Mouse (Mus musculus) left cerebral cortex, postnatal 4 days (tissue): ENCODE measurements around the gene Hoxa3. TPM values are rescaled to one million over a fixed set of nuclear protein-coding genes. Genes with fewer than 3 reads are reported as not detected.

ENCODE experiments used
- DNase-seq: peaks from one replicate; pipeline ENCODE4 v3.0.0-alpha.2; 2022
- intact Hi-C: fragments of 180-260 bp; cut with DNase I; formaldehyde crosslinking; loops from one replicate; pipeline ENCODE4 v1.15.1; 2025
- total RNA-seq, 2 experiments: library from RNA; stranded (reverse); gene quantifications; 2 replicates each; pipeline ENCODE4 v1.2.3; 2021

Gene Hoxa3
- total RNA-seq, 2 experiments from 2014 or later = not detected

- DNase-seq = no peak
- intact Hi-C loops = no loop called here
Observed at GRCm38 (mm10) chr6:52174968-52175751, 38.0 kb downstream of the Hoxa3 start.

DNA sequence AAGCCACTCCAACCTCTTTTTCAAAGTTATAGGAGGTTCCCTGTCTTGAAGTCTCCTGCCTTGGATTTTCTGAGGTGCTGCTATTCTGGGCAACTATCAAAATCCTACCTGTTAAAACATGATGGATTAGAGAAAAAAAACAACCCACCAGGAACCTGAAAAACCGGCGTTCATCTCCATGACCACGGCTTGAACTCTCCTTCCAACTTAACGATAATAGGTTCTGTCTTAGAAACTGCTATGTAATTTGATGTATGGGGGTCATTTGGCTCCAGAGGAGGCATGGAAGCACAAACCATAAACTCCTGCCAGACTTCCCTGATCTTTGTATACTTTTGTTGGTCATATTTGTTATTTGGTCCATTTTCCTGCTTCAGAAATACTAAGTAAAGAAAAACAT is 39.5 kb downstream of the Hoxa3 start:
- DNase-seq = no peak
- intact Hi-C loops = no loop called here

DNA sequence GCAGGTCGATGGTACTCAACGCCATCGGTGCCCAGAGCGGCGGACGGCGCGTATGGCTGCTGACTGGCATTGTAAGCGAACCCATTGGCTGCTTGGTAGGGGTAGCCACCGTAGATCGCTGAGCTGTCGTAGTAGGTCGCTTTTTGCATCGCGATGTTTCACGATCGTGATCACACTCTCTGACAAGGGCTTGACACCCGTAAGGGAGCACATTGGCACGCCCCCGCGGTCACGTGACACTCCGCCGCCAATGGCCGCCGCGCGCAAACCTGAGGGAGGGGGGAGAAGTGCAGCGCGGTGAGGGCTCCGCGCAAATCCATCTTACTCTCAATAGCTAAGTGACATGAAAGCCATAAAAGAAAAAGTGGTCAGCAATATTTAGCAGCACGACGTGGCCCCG is 40.6 kb downstream of the Hoxa3 start:
- intact Hi-C loops = no loop called here

DNA sequence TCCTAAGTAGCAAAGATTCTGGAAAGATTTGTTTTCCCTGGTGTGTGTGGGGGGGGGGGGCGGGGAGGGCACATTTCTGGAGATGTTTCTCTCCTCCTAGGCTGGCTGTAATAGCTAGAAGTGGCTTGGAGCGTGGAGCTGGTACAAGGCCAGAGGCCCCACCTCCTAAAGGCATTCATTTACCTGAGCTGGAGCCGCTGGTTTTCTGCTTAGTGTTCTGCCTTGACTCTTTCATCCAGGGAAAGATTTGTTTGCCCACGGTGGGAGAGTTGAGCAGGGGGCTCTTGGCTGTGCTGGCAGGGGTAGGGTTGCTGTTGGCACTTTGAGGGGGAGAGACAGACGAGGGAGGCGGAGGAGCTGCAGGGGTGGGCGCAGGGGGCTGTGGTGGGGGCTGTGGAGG is 41.2 kb downstream of the Hoxa3 start:
- intact Hi-C loops = no loop called here
- DNase-seq = no peak

More for the DNA sequence above, 40.6 kb downstream of the Hoxa3 start:
- DNase-seq = peak; percentile 57

DNA sequence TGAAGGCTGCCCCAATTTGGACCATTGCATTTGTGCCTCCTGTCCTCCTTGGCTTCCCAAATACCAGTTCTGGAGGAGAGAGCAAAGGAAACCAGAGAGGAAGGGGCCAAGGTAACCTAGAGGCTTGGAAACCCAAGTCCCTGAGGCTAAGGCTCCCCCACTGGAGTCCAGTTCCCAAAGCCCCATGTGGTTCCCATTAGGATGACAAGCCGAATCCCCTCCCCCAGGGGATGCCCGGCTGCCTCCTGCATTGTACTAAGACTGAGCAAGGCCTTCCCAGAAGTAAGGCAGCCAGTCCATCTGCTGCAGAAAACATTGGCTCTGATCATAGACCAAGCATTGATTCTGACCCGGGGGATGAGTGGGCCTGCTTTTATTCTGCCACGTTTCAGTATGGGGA is 41.8 kb downstream of the Hoxa3 start:
- intact Hi-C loops = no loop called here

DNA sequence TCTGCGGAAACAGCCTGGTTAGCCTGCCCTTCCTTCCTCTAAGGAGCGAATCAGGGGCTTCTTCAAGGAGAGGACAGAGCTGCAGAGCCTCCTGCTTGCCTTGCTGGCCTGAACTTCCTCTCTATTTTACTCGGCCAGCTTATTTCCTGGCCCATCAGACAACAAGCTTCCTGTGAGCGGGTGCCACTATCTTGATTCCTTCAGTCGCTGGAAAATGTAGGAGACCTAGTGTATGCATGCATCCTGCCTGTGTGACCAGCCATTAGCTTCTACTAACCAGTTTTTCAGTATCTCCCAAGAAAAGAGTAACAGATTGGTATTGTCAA is 42.3 kb downstream of the Hoxa3 start:
- intact Hi-C loops = no loop called here
- DNase-seq = no peak

More for the DNA sequence above, 41.8 kb downstream of the Hoxa3 start:
- no peak for DNase-seq

DNA sequence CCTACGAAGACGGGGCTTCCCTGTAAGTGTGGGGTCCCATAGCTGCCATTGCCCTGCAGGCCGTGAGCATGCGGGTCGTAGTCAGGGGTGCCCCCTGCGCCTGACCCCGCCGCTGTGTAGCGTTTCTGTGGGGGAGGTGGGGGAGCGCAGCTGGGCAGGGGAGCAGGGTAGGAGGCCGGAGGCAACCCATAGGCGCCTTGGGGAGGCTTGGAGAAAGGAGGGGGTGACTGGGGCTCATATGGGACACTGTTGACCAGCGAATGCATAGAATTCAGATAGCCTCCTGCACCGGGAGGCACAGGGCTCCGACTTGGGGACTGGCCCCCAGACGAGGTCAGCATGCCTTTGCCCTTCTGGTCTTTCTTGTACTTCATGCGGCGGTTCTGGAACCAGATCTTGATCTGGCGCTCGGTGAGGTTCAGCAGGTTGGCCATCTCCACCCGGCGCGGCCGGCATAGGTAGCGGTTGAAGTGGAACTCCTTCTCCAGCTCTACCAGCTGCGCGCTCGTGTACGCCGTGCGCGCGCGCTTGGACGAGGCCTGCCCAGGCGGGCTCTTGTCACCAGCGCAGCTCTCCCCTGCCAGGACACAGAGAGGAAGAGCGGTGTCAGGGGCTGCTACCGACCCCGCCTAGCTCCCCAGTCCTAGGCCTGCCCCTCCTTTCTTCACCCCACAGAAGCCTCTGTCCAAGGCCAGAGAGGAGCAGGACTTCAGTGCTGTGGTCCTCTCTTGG is 42.8 kb downstream of the Hoxa3 start:
- DNase-seq = no peak

DNA sequence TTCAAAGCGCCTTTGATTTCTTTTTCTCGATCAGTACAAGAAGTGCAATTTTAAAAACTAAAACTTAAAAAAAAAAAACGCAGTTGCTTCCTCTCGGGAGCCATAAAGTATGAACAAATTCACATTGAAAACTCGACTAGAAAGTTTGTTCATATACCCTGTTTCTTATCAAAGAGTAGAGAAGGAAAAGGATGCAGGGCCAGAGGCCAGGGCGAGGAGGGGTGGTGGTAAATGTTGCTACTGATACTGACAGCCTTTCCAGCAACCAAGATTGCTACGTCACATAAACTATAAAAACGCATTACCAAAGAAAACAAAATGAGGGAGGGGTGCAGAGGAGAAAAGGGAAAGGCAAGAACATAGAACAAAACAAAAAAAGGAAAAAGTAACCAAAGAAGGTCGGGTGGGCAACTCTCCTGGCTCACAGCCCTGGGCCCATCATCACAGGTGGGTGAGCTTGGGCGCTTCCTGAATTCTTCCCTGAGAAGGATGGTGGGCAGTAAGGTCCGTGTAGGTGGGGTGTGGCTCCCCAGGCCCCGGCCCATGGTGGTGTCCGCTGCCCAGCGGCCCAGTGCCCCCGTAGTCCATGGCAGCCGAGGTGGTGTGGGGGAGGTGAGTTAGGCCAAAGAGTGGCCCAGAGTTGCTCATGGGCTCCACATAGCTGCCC is 43.5 kb downstream of the Hoxa3 start:
- intact Hi-C loops = no loop called here
- DNase-seq = no peak

More for the DNA sequence above, 42.8 kb downstream of the Hoxa3 start:
- intact Hi-C loops = no loop called here

GRCm38 (mm10) chr6:52168191-52169055 is 44.7 kb downstream of the Hoxa3 start:
- DNase-seq = peak; percentile 51
- intact Hi-C loops = no loop called here

GRCm38 (mm10) chr6:52167736-52168161 is 45.4 kb downstream of the Hoxa3 start:
- intact Hi-C loops = no loop called here
- DNase-seq = no peak

GRCm38 (mm10) chr6:52167176-52167575 is 46.0 kb downstream of the Hoxa3 start:
- intact Hi-C loops = no loop called here
- DNase-seq = no peak

DNA sequence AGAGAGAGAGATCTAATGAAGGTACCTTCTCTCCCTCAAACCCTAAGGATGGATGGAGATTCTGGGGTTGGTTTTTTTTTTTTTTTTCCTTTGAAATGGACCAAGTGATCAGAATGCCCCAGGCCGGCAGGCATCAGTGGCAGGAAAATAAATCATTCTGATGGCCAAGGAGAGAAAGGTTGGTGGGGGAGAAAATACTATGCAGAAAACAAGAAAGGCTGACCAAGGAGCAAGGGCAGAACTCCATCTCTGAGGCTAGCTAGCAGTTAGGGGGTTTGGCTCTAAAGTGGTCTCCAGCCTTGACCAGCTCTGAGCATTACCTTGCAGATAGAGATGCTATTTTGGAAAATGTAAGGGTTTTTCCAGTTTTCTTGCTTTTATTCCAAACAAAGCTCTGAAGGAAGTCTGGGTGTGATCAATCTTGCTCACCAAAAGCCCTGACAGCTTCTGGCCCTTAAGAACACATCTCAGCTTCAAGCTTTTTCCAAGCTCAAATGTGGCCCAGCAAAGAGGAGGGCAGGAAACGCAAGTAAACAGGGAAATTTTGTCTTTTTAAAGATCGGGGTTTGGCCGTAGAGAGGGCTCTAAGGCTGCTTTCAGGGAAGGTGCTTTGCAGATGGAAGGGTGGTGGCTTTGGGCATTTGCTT is 46.6 kb downstream of the Hoxa3 start:
- DNase-seq = no peak
- intact Hi-C loops = no loop called here

DNA sequence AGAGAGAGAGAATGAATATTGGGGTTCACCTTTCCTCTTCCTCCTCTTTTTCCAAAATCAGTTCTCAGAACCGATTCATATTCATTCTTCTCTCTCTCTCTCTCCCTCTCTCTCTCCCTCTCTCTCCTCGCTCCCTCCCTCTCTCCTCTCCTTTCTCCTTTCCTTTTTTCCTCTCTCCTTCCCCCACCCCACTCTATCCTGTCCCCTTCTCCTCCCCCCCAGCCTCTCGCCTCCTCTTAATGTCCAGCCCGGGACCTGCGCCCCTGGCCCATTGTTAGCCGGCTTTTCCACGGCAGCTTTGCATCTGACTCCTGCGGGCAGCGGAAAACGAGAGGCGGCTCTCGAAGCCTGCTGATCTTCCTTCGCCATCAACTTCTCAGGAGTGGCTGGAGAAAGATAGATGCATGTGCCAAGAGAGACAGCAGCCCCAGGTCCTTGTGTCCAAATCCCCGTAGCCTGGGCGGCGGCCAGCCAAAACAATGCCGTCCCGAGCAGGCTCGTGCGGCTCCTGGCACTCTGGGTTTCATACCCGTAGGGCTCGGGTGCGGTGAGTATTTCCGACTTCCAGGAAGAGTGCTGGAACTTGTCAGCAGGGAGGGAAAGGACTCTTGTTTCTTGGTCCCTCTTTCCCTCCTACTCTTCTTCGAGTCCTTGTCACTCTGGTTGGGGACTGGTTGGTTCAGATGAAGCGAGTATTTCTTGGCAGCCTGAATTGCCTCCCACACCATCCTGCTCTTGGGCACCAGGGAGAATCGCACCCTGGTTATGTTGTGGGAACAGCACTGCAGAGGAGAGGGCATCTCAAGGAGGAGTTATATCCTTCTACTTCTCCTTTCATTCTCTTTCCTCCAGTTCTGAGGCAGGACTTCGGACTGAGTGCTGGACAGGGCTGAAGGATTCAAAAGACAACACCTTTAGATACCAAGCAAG is 47.4 kb downstream of the Hoxa3 start:
- no peak for DNase-seq
- intact Hi-C loops = no loop called here

DNA sequence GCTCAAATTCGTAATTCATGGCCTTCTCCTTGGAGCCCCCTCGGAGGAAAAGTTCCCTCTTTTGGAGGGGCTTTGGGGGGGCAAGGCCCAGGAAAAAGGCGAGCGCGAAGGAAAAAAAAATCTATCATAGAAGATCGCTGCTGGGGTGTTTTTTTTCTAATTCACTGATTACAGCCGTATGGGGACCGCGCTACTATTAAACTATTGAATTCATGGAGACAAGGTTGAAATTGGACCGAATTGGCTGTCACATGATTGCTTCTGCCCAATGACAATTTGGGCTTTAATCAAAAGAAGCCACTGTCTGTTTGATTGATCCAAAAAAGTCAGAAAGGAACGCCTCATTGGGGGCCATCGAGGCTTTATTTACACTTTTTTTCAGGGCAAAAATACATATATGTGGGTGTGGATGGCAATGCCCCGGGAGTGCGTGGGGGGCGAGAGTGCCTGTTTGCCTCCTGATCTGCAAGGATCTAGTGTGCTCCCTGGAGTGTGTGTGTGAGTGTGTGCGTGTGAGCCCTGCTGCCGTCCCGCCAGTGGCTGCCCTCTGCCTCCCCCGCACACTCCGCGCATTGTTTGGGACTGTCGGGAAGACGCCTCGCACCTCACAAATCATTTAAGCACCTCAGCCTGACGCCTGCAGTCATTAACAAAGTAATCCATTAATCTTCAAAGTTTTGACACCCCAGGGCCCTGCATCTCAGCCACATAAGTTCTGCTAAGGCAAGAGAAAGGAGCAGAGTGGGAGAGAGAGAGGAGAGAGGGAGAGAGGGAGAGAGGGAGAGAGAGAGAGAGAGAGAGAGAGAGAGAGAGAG is 48.3 kb downstream of the Hoxa3 start, which contains the start of gene Hoxa2:
TSS of gene Hoxa2 (minus strand) at position 206 of the 815 bp plus-strand sequence.
- intact Hi-C loops = no loop called here
- DNase-seq = no peak

DNA sequence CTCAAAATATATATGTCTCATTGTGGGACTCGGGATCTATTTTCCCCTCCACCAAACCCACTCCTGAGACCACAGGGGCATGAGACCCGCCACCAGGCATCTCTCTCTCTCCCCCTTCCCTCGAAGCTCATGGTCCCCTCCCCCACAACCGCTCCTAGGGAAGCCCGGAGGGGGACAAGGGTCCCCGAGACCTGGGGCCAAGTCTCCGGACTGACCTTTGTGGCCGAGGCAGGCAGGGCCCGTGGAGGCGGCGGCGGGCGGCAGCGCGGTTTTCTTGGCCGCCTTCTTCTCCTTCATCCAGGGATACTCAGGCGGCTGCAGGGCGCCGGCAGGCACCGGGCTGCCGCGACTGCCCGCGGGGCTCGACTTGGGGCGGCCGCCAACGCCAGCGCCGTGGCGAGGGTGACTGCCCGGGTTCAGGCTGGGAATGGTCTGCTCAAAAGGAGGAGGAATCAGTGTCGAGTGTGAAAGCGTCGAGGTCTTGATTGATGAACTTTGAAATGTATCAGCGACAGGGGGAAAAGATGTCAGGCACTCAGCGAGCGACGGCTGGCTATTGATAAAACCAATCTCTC is 49.0 kb downstream of the Hoxa3 start:
- intact Hi-C loops = no loop called here

DNA sequence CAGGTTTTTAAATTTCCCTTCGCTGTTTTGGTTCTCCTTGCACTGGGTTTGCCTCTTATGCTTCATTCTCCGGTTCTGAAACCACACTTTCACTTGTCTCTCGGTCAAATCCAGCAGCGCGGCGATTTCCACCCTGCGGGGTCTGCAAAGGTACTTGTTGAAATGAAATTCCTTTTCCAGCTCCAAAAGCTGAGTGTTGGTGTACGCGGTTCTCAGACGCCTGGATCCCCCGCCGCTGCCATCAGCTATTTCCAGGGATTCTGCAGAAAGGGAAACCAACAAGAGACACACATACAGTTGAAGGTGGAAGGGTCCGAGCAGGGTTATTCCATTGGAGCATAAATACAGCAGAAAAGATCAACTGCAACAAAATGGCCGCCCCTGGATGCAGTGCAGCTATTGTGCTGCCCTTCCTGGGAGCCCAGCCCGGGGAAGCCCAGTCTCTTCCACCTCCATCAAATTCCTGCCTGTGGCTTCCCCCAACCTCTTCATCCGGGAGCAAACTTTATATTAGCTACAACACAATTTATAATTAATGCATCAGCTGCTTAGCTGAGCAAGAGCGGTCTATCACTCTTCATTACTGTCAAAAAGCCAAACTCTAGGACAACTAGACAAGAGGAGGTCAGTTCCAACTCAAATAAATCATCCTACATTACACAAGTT is 49.6 kb downstream of the Hoxa3 start:
- intact Hi-C loops = no loop called here
- DNase-seq = no peak

More for the DNA sequence above, 49.0 kb downstream of the Hoxa3 start:
- DNase-seq = no peak

DNA sequence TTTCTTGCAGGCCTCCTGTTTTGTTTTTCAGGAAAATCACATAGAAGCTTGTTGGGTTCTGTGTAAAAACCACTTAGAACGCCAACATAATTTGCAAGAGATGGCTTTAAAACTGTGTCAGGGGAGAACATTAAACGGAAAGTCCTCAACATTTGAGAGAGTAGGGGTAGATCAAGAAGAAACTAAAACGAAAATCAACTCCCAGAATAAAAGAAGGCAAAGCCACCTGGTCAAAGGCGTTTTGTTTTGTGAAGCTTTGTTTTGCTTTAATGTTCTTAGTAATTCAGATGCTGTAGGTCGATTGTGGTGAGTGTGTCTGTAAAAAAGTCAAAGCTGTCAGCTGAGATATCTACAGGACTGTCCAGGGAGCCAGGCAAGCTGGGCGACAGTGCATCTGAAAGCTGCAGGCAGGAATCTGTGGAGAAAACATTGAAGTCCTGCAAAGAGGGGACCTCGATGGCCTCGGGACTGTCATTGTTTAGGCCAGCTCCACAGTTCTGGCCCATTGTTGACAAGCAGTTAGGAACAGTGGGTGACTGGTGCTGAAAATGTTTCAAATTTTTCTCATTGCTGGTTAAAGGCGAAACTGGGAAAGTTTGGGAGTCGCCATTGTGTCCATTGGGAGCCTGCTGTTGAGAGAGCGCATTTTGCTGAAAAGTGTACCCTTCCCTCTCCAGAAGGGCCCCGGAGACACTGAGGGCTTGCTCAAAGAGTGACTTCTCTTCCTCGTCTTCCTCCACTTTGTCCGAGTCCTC is 50.3 kb downstream of the Hoxa3 start:
- intact Hi-C loops = no loop called here
- DNase-seq = no peak
